Mouse (Mus musculus) heart, adult 2 months (tissue): ENCODE data around the gene Hivep1.

Experiments used
- CTCF ChIP-seq: fragments of 200-600 bp; IDR thresholded peaks from 2 replicates; pipeline ENCODE4 v1.8.1; 2022; ENCODE audit warnings: antibody characterized with exemption, mild to moderate bottlenecking, moderate library complexity
- EP300 ChIP-seq: fragments of 200-500 bp; IDR thresholded peaks from 2 replicates; pipeline ENCODE4 v1.6.1; 2011; ENCODE audit warnings: low read depth, low read length, control low read depth; ENCODE audit not compliant: insufficient read depth
- POLR2A ChIP-seq: fragments of 200-500 bp; IDR thresholded peaks from 2 replicates; pipeline ENCODE4 v1.6.1; 2011; ENCODE audit warnings: mild to moderate bottlenecking, low read depth, low read length, control low read depth; ENCODE audit not compliant: insufficient read depth

GRCm38 (mm10) chr13:42050880-42051201, 980 bp upstream of the Hivep1 start:
- TF ChIP-seq CTCF: no peak
- no peak for TF ChIP-seq EP300
- no peak for TF ChIP-seq POLR2A
